Mouse (Mus musculus) thymus, postnatal 4 days (tissue): Measurements from ENCODE around the gene Zbtb5.
"Not testable (repeated sequence)": the region's sequence is repeated elsewhere in the genome, so short reads cannot be mapped to it uniquely, and the experiment has no call there.

Source experiments
- DNase-seq: peaks from one replicate; pipeline ENCODE4 v3.0.0; 2021

Gene Zbtb5

DNA sequence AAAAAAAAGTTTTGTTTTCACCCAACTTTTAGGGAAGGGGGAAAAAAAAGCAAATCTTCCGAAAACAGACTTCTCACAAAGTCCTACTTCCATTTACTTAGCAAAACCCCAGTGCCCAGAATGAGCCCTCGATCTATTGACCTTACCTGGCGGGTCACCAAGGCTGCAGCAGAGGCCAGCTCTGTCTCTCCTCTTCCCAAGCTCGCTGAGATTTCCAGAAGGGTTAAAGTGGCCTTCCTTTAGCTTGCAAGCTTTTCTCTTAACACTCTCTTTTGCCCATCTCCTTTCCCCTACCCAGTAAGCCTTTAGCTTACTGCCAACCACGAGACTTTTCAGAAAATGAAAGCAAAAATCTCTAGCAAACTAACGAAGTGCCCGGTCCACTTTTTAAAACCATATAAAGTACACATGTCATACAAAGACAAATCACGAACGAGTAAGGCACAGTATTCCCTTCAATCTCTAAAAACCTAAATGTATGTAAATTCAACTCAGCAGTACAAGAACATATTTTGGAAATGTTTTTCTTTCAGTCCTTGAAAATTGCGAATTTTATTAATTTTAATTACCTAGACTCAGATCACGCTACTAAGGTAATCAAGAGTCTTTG is 1.3 kb downstream of the Zbtb5 start:
- DNase-seq: no peak

- no peak for DNase-seq
Observed at GRCm38 (mm10) chr4:45005452-45005851, 6.8 kb downstream of the Zbtb5 start.

DNA sequence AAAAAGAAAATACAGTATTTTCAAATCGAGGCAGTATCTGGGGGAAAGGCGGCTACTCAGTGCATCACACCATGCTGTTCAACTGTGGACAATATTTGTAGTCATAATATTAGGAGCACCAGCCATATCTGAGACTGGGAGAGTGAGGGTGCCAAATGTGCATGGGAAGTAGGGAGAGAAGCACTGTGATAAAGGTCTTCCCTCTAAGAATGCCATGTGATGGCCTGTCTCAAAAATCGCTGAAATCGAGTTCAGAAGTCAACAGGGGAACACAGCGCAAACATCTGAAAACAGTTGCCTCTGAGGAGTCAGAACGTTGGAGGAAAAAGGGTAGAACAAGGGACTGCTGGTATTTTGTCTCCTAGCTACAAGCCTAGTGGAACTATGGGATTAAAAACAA is 12.2 kb downstream of the Zbtb5 start:
- no peak for DNase-seq

DNA sequence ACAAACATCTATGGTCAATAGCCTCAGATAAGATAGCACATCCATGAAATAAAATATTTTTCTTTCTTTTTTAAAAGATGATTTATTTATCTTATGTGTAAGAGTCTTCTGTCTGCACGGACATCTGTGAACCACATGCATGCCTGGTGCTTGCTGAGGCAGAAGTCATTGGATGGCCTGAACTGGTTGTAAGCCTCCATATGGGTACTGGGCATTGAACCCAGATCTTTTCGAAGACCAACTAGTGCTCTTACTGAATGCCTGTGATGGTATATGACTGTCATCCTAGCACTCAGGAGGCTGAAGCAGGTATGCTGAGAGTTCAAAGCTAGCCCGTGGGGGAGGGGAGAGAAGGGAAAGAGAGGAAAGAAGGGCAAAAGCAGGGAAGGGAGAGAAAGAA is 14.1 kb downstream of the Zbtb5 start:
- no peak for DNase-seq

DNA sequence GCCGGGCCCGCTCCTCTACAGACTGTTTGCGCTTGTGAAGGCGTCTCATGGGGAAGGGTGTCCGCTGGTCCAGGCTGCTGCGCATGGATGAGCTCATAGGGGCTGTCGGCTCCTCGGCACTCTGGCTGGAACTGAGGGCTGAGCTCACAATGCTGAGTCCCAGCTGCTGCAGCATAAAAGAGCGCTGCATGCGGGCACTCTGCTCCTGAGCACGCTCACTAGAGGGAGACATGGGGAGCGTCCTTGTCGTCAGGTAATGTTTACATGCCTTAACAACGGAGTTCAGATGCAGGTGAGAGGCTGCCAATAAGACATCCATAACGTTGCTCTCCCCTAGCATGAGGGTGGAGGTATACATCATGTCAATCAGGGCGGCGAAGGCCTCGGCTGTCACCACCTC is 17.4 kb downstream of the Zbtb5 start:
- DNase-seq: no peak

DNA sequence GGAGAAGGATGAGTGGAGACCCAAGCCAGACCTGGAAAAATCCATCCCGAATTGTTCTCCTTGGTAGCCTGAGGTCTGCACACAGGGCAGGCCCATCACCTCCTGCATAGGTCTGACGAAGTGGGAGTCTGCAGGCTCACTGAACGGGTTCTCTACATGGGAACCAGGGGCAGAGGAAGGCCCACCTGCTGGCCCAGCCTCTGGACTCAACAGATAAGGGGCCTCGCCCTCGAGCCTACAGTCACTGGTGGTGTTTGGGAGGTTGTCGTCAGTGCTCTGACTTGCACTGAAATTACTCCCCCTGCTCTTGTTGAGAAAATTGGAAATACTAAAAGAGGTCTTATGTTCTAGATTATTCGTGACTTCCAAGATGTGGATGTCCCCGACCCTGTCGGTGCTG is 18.4 kb downstream of the Zbtb5 start:
- DNase-seq: no peak

DNA sequence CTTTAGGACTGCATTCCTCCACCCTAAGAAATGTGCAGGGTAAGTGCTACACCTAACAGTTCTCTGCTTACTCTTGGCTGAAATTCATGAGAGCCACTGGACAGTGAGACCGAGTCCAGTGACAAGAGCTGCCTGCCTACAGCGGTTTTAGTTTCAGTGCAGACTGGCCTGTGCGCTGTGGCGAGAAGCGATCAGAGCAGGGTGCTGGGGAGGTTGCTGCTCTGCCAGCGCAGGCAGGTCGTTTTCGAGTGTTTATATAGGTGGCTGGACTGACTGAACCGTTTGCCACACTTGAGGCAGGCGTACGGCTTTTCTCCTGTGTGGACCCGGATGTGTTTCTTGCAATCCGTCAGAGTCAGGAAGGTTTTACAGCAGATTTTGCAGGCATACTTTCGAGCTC is 19.0 kb downstream of the Zbtb5 start:
- not testable (repeated sequence) for DNase-seq

- DNase-seq: not testable (repeated sequence)
Observed at GRCm38 (mm10) chr4:44992330-44992729, 19.9 kb downstream of the Zbtb5 start.

GRCm38 (mm10) chr4:44990560-44990959 is 21.7 kb downstream of the Zbtb5 start:
- no peak for DNase-seq

DNA sequence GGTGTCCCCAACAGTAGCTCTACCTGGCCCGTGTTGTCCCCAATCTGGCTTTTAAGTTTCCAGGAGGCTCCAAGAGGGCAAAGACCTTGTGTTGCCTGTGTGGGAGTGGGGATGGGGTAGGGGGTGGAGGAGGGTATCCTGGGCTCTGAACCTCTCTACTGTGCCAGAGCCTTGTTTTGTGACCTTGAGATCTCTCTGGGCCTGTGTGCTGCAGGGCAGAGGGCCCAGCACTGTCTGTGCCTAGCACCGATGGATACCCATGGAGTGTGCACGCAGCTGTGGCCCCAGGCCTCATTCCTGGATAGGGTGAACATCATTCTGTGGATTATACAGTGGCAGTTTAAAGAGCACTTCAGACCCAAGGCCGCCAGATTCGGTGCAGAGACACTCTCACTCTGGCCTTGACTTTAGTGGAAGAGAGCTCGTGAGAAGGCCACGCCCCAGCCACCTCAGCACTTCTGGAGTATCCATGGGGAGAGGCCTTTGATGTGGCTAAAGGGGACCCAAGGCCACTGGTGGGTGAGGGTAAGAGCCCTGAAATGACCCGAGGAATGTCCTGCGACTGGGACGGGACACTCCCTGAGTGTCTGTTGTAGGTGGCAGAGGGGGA is 29.0 kb downstream of the Zbtb5 start:
- DNase-seq: no peak

- DNase-seq: no peak
Observed at GRCm38 (mm10) chr4:44982440-44983130, 29.6 kb downstream of the Zbtb5 start.

DNA sequence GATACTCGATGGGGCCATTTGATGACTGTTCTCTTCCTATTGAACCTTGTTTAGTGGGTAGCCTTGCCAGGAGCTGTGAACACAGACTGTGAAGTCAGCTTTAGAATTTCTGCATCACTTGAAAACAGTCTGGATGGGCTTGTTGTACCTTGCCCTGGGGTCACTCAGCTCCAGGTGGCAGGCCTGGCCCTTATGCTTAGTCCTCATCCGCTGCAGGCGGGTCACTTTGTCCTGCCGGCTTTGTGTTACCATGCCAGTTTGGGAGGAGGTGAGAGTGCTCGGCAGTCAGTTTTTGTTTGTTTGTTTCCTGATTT is 30.3 kb downstream of the Zbtb5 start:
- DNase-seq: no peak

- DNase-seq: peak; percentile 89
Observed at GRCm38 (mm10) chr4:44981280-44981973, 30.8 kb downstream of the Zbtb5 start, which contains the start of gene Grhpr. TSS of gene Grhpr (plus strand) at chr4:44981395.

GRCm38 (mm10) chr4:44979794-44980338 is 32.3 kb downstream of the Zbtb5 start:
- DNase-seq: no peak

GRCm38 (mm10) chr4:44978175-44978574 is 34.0 kb downstream of the Zbtb5 start:
- DNase-seq: no peak

- DNase-seq: no peak
Observed at GRCm38 (mm10) chr4:44976921-44977710, 35.1 kb downstream of the Zbtb5 start.

GRCm38 (mm10) chr4:44976026-44976615 is 36.1 kb downstream of the Zbtb5 start:
- DNase-seq: no peak

- DNase-seq: no peak
Observed at GRCm38 (mm10) chr4:44974331-44974730, 37.9 kb downstream of the Zbtb5 start.

DNA sequence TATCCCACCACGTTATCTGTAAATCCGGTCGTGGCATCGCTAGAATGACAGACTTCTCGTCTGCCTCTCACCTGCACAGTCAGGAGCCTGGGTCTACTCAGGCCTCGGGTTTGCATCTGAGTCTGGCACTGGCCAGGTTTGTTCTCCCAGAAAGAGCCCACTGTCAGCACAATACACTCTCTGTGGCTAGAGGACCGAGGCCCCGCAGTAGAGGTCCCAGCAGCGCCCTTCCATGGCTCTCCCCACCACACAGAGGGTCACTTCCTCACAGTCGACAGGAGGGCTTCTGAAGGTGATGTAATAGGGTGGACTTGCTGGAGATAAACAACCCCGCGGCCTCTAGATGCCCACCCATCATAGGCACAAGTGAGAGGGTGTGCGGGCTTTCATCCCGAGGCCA is 38.3 kb downstream of the Zbtb5 start:
- DNase-seq: no peak

- DNase-seq: peak; percentile 97
Observed at GRCm38 (mm10) chr4:44973450-44973849, 38.8 kb downstream of the Zbtb5 start.

DNA sequence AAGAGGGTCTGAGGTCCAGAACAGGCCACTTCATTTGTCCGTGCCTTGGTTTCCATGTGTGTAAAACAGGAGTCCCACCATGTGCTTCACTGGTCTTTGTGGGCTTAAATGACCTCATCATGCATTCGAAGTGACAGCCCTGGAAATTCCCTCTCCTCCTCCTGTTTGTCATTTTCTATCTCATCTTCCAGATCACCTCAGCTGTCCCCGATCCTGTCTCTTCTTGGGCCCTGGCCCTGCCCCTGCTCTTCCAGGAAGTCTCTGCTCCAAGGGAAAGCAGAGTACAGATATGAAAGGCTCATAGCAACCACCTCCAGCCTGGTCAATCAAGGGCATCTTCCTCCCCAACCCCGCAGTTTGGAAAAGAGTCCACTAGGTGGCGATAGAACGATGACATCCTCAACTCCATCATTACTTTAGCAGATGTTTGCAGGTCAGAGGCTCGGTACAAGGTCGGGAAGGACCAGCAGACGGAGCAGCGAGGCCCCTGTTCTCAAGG is 41.6 kb downstream of the Zbtb5 start:
- DNase-seq: peak; percentile 71

GRCm38 (mm10) chr4:44970056-44970455 is 42.2 kb downstream of the Zbtb5 start:
- DNase-seq: no peak
